Mouse (Mus musculus) limb, embryonic 14.5 days (tissue): ENCODE results near the gene Tubb2b. TPM values are rescaled to one million over a fixed set of nuclear protein-coding genes. Genes with fewer than 3 reads are reported as not detected.

Experiments used
- ATAC-seq: fragments of 200-750 bp; cut with Nextera tagmentation; 2 replicates; pipeline ENCODE4 v1.8.0; 2017; ENCODE audit warnings: low read depth, moderate number of reproducible peaks, moderate TSS enrichment; ENCODE audit not compliant: low FRiP score
- DNase-seq: peaks from one replicate; pipeline ENCODE4 v3.0.0-alpha.2; 2015; ENCODE audit warnings: low spot score
- H3K27ac ChIP-seq: fragments of 300-500 bp; sonication (generic); replicated peaks from 2 replicates; pipeline ENCODE4 v1.5.1; 2014; ENCODE audit warnings: low read depth, mild to moderate bottlenecking, low read length, moderate library complexity, mixed read lengths
- H3K27me3 ChIP-seq: fragments of 300-500 bp; sonication (generic); 2 replicates; pipeline ENCODE4 v1.6.1; 2014; ENCODE audit warnings: low read length, mixed read lengths; ENCODE audit not compliant: control insufficient read depth, insufficient read depth
- H3K36me3 ChIP-seq: fragments of 300-500 bp; sonication (generic); 2 replicates; pipeline ENCODE4 v1.6.1; 2014; ENCODE audit warnings: mild to moderate bottlenecking, low read length, moderate library complexity, mixed read lengths; ENCODE audit not compliant: control insufficient read depth, insufficient read depth
- H3K4me1 ChIP-seq: fragments of 300-500 bp; sonication (generic); 2 replicates; pipeline ENCODE4 v1.6.1; 2014; ENCODE audit warnings: antibody characterized with exemption, low read length, mixed read lengths; ENCODE audit not compliant: control insufficient read depth, insufficient read depth
- H3K4me2 ChIP-seq: fragments of 300-500 bp; sonication (generic); replicated peaks from 2 replicates; pipeline ENCODE4 v1.6.1; 2014; ENCODE audit warnings: low read depth, mild to moderate bottlenecking, low read length, moderate library complexity; ENCODE audit not compliant: severe bottlenecking
- H3K4me3 ChIP-seq: fragments of 300-500 bp; sonication (generic); replicated peaks from 2 replicates; pipeline ENCODE4 v1.5.1; 2014; ENCODE audit warnings: low read length
- H3K9ac ChIP-seq: fragments of 300-500 bp; sonication (generic); 2 replicates; pipeline ENCODE4 v1.6.1; 2014; ENCODE audit warnings: mild to moderate bottlenecking, low read depth, low read length, moderate library complexity; ENCODE audit not compliant: severe bottlenecking
- H3K9me3 ChIP-seq: fragments of 300-500 bp; sonication (generic); 2 replicates; pipeline ENCODE4 v1.6.1; 2016; ENCODE audit warnings: low read length; ENCODE audit not compliant: control insufficient read depth
- POLR2A ChIP-seq: fragments of 200-500 bp; IDR thresholded peaks from 2 replicates; pipeline ENCODE4 v1.8.0; 2012; ENCODE audit warnings: inconsistent platforms, mild to moderate bottlenecking, moderate library complexity, borderline replicate concordance; ENCODE audit not compliant: insufficient read depth, insufficient read length; ENCODE audit errors: extremely low read depth
- WGBS: fragments of 180-500 bp; shearing (Covaris S2); extraction: QIAGEN DNeasy Blood & Tissue Kit; methylation state at CpG from one replicate; pipeline ENCODE4 v1.1.7; 2014; 5-methylcytosine and 5-hydroxymethylcytosine counted together
- polyA plus RNA-seq, 2 experiments: library from polyadenylated mRNA; depleted of rRNA in 1 of 2; stranded (reverse) in 1 of 2; unstranded in 1 of 2; fragments of >200 nt; fragmentation: Nextera tagmentation in 1 of 2; extraction: Ambion mirVana in 1 of 2; gene quantifications; 2 replicates each; pipeline versions ENCODE4 v1.2.1 to v1.2.3; 2012 to 2014

Gene Tubb2b
- polyA plus RNA-seq, 2 experiments = 28.5 to 376 TPM

DNA sequence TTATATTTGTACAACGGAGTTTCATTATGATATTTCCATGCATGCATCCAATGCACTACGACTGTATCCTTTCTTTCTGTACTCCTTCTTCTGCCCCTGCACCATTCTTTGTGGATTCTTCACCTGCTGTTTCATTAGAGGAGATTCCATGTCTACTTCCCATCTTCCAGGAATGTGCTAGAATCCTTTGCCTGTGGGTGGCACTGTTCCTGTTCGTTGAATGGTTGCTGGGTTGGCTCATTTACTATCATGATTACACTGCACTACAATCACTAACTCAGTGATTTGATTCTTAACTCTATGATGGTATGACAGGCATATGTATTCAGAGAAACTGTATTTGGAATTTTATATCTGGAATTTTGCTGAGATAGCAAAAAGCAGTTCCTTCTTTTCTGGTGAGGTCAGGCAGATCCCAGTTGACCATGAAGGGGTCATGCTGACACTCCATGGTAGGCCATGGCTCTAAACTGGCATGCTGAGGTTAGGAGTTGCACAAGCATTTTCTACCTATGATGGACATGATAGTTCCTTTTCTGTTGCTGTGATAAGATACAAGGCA lies 27.4 kb upstream of the Tubb2b start:
- H3K4me2 ChIP-seq = no peak overlapping the region
- no peak overlapping the region for H3K27ac ChIP-seq
- H3K27me3 ChIP-seq = no peaks in the 10 kb centered on the region
- WGBS = 83% methylated on average over 3 of the region's 3 CpGs
- DNase-seq (no peak), ATAC-seq (no peak)
- H3K36me3 ChIP-seq = no peaks in the 10 kb centered on the region
- no peak for TF ChIP-seq POLR2A
- H3K9ac ChIP-seq = no peak overlapping the region
- H3K4me1 ChIP-seq = peaks cover 22% of the 10 kb centered on the region
- H3K9me3 ChIP-seq = no peaks in the 10 kb centered on the region
- no peak overlapping the region for H3K4me3 ChIP-seq

DNA sequence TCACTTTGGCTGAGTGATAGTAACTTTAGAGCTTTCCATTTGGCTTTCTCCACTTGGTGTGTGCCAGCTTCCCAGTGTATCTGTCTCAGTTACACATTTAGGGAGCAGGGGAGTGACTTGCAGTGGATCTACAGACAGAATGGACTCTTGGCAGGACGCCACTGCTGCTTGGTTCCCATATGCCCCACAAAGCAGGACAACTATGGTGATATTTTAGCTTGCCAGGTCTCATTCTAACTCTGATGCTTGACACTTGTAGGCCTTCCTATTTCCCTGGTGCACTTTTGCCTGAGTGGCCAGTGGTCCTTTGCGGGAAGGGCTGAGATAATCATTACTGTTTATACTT lies 26.5 kb upstream of the Tubb2b start:
- Histone ChIP-seq H3K36me3 (no peaks in the 10 kb centered on the region), H3K4me2 (no peak overlapping the region), H3K27me3 (no peaks in the 10 kb centered on the region), H3K4me1 (peaks cover 14% of the 10 kb centered on the region), H3K9me3 (no peaks in the 10 kb centered on the region), H3K27ac (peak overlapping the region; percentile 33; the same call in 1 of the 2 replicates), H3K9ac (no peak overlapping the region), H3K4me3 (no peak overlapping the region)
- TF ChIP-seq POLR2A = no peak
- DNase-seq (no peak), ATAC-seq (peak; percentile 22; the same call in 1 of the 2 replicates)
- 65% methylated on average over 2 of the region's 2 CpGs for WGBS

DNA sequence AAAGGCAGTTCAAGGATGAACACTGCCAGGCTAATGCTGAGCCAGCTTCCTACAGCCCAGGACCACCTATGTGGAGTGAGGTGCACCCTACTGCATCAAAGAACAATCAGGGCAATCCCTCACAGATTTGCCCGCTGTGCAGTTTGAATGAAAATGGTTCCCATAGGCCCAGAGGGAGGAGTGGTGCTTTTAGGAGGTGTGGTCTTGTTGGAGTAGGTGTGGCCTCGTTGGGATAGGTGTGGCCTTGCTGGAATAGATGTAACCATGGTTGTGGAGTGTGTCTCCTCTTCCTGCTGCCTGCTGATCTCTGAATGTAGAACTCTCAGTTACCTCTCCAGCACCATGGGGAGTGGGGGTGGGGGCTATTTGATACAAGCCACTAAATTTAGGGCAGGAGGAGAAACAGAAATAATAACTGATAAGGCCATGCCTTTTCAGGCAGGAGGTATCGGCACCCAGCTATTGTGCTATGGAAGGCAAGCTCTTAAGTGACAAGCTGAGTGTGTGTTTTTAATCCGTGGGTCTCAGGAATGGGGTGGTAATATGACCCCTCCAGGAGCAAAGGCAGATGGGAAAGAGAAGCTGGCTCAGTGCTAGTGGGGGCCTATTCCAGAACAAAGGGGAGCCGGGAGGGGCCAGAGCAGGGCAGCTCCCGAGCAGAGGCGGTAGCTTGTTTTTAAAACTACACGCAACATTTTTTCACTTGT lies 26.0 kb upstream of the Tubb2b start:
- whole genome bisulfite sequencing = 46% methylated on average over 8 of the region's 8 CpGs
- Histone ChIP-seq H3K27me3 (no peaks in the 10 kb centered on the region), H3K36me3 (no peaks in the 10 kb centered on the region), H3K4me2 (no peak overlapping the region), H3K4me3 (no peak overlapping the region), H3K4me1 (peaks cover 13% of the 10 kb centered on the region; the same call in 1 of the 2 replicates), H3K9ac (no peak overlapping the region), H3K27ac (peak overlapping the region; percentile 33; the same call in 1 of the 2 replicates), H3K9me3 (no peaks in the 10 kb centered on the region)
- DNase-seq (no peak), ATAC-seq (peak; percentile 73; the same call in 1 of the 2 replicates)
- no peak for TF ChIP-seq POLR2A

DNA sequence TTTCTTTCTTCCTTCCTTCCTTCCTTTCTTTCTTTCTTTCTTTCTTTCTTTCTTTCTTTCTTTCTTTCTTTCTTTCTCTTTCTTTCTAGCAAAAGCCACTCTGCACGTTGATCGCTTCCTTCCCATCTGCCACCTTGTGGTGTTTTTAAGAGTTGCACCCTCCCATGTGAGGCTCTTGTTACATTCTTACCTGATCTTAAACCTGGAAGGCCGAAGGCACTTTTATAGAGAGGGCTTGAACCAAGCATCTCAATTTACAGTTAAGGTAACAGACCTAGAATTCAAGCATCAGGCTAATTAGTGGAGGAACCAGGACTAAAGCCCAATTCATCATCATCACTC lies 24.6 kb upstream of the Tubb2b start:
- WGBS = 15% methylated on average over 3 of the region's 3 CpGs
- Histone ChIP-seq H3K4me2 (peak overlapping the region; percentile 28; the same call in 1 of the 2 replicates), H3K9ac (no peak overlapping the region; the same call in 1 of the 2 replicates), H3K9me3 (no peaks in the 10 kb centered on the region), H3K4me3 (peak overlapping the region; percentile 6; the same call in 1 of the 2 replicates), H3K27ac (no peak overlapping the region; the same call in 1 of the 2 replicates), H3K36me3 (no peaks in the 10 kb centered on the region), H3K27me3 (no peaks in the 10 kb centered on the region), H3K4me1 (peaks cover 21% of the 10 kb centered on the region)
- ATAC-seq (no peak), DNase-seq (peak; percentile 66)
- no peak for TF ChIP-seq POLR2A

DNA sequence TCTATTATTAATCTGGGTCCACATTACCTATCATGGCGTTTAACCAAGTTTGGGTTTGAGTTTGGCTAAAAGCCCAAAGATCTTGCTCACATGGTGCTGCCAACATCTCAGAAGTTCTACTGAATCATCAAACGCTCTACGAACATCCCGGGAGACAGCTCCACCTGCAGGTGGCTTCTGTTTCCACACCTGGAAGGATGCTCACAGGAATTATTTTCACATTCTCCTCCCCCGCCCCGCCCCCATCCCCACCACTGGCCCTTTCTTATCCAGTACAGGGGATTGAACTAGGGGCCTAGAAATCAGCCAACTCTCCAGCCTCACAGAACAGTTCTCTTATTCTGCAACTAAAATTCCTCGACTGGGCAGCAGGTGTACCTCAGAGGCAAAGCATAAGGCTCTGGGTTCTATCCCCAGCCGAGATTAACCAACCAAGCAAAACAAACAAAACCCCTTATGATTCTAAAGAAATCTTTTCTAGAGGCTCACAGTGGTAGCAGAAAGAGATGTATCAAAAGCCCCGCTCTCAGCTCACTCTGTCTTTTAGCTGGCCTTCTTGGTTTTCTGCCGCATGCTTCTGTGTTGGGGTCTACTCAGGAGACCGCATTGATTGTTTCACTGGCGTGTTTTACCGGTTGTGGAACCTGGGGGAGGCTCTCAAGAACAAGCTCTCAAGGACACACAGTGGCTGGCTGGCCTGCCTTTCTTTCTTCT lies 24.1 kb upstream of the Tubb2b start:
- Histone ChIP-seq H3K9ac (no peak overlapping the region; the same call in 1 of the 2 replicates), H3K27me3 (no peaks in the 10 kb centered on the region), H3K27ac (peak overlapping the region; percentile 40; the same call in 1 of the 2 replicates), H3K4me1 (peaks cover 26% of the 10 kb centered on the region), H3K4me2 (peak overlapping the region; percentile 28), H3K4me3 (peak overlapping the region; percentile 6; the same call in 1 of the 2 replicates), H3K36me3 (no peaks in the 10 kb centered on the region), H3K9me3 (no peaks in the 10 kb centered on the region)
- ATAC-seq = no peak
- DNase-seq = peak; percentile 76
- TF ChIP-seq POLR2A = no peak
- WGBS = 54% methylated on average over 13 of the region's 13 CpGs
